Mouse (Mus musculus) brown adipose tissue, adult 24 weeks (tissue): ENCODE measurements around the gene Ehbp1l1. TPM values are rescaled to one million over a fixed set of nuclear protein-coding genes. Genes with fewer than 3 reads are reported as not detected.

ENCODE experiments used
- H3K27ac ChIP-seq: fragments of 200-500 bp; replicated peaks from 2 replicates; pipeline ENCODE4 v1.5.1; 2012; ENCODE audit warnings: low read depth, mild to moderate bottlenecking, low read length
- H3K4me1 ChIP-seq: fragments of 200-500 bp; 2 replicates; pipeline ENCODE4 v1.6.1; 2012; ENCODE audit warnings: low read length, mixed read lengths; ENCODE audit not compliant: control insufficient read depth, insufficient read depth, insufficient read length
- H3K4me3 ChIP-seq: fragments of 200-500 bp; 2 replicates; pipeline ENCODE4 v1.5.1; 2012; ENCODE audit warnings: low read depth, mild to moderate bottlenecking, low read length, moderate library complexity; ENCODE audit not compliant: insufficient read depth
- polyA plus RNA-seq: library from polyadenylated mRNA; stranded (reverse); fragments of >200 nt; gene quantifications from 2 replicates; pipeline ENCODE4 v1.2.4, GENCODE M21; 2012; ENCODE audit not compliant: missing spikeins, insufficient read depth, insufficient read length

The Ehbp1l1 gene
- polyA plus RNA-seq, 1 experiment, result 45.3 TPM

GRCm38 (mm10) chr19:5684985-5685384 lies 41.1 kb downstream of the Ehbp1l1 start:
- Histone ChIP-seq H3K27ac (no peak overlapping the region), H3K4me1 (no peaks in the 10 kb centered on the region), H3K4me3 (no peak overlapping the region)

GRCm38 (mm10) chr19:5684236-5684635 lies 41.9 kb downstream of the Ehbp1l1 start:
- H3K4me1 ChIP-seq, result no peaks in the 10 kb centered on the region
- H3K4me3 ChIP-seq, result no peak overlapping the region
- H3K27ac ChIP-seq, result no peak overlapping the region

- no peak overlapping the region for H3K4me3 ChIP-seq
- no peaks in the 10 kb centered on the region for H3K4me1 ChIP-seq
- no peak overlapping the region for H3K27ac ChIP-seq
Measured at GRCm38 (mm10) chr19:5680432-5680831, 45.7 kb downstream of the Ehbp1l1 start.

- Histone ChIP-seq H3K4me1 (no peaks in the 10 kb centered on the region), H3K4me3 (no peak overlapping the region), H3K27ac (no peak overlapping the region)
Measured at GRCm38 (mm10) chr19:5668372-5668771, 57.7 kb downstream of the Ehbp1l1 start.

DNA sequence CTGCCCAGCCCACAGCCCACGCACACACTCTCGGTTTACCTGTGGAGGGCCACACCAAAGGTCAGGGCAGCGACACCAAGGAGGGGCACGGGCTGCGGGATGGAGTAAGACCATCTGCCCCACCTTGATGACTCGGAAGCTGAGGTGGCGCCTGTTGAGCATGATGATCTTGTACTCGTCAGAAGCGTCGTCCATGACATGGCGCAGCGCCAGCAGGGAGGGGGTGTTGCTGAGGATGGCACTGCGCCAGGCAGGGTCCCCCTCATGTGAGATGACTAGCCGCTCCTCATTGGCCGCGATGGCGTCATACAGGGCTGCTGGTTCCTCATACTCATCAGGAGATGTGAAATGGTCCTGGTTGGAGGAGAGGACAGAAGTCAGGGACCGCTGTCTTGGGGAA lies 59.7 kb downstream of the Ehbp1l1 start:
- Histone ChIP-seq H3K4me1 (peaks cover 7% of the 10 kb centered on the region; the same call in 1 of the 2 replicates), H3K4me3 (no peak overlapping the region), H3K27ac (no peak overlapping the region)

- Histone ChIP-seq H3K4me1 (peaks cover 9% of the 10 kb centered on the region), H3K27ac (no peak overlapping the region)
Measured at GRCm38 (mm10) chr19:5665465-5665864, 60.7 kb downstream of the Ehbp1l1 start.

GRCm38 (mm10) chr19:5664669-5665257 lies 61.4 kb downstream of the Ehbp1l1 start:
- H3K4me3 ChIP-seq, result no peak overlapping the region
- peaks cover 15% of the 10 kb centered on the region for H3K4me1 ChIP-seq
- no peak overlapping the region for H3K27ac ChIP-seq

More at GRCm38 (mm10) chr19:5665465-5665864, 60.7 kb downstream of the Ehbp1l1 start:
- no peak overlapping the region for H3K4me3 ChIP-seq

GRCm38 (mm10) chr19:5662981-5663913 lies 62.9 kb downstream of the Ehbp1l1 start, which contains the start of gene Sipa1:
Sipa1 (minus strand) TSS chr19:5663707.
- Histone ChIP-seq H3K27ac (peak within 1 kb of the TSS; percentile 80), H3K4me1 (peaks cover 15% of the 10 kb centered on the region), H3K4me3 (peak within 1 kb of the TSS; percentile 64)

- Histone ChIP-seq H3K27ac (peak overlapping the region; percentile 72), H3K4me1 (peaks cover 15% of the 10 kb centered on the region), H3K4me3 (peak overlapping the region; percentile 64)
Measured at GRCm38 (mm10) chr19:5662310-5662709, 63.8 kb downstream of the Ehbp1l1 start.

DNA sequence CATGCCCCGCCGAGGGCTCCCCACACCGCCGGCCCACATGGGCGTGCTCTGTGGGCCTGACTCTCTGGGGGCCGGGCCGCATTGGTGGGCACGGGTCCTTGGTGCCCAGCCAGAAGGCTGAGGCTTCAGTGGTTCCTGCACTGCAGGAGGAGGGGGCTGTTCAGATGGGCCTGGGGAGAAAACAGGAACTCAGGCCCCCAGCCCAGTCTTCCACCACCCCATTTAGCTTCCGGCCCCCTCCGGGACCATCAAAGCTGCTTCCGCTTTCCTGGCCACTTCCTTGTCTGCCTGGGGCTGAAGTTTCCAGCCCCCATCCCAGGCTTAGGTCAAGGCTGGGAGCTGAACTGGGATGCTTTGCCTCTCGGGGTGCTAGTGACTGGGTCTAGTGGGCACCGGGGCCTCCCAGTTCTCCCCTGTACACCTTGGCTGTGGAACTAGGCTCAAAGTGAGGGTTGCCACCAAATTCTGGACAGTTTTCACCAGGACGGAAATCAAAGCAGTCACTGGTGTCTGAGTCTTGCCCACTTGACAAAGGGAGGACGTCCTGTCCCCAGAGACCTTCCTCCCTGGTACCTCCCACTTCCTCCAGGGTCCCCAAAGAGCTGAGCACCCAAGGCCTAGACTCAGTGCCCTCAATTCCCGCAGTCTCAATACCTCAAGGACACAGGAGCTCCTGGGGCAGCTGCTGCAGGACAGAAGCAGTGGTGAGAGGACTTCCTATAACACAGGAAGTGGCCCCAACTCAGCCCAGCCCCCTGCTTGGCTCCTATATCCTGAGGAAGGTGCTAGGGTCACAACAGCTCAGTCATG lies 65.0 kb downstream of the Ehbp1l1 start:
- Histone ChIP-seq H3K4me1 (peaks cover 15% of the 10 kb centered on the region), H3K27ac (peak overlapping the region; percentile 72), H3K4me3 (peak overlapping the region; percentile 64)

Other genes starting within 250 kb of the Ehbp1l1 start
- gene Mus81, start 237.9 kb downstream of the Ehbp1l1 start, polyA plus RNA-seq, result 14.8 and 25.2 TPM in 2 replicates
- 324 and 390 TPM in 2 replicates for gene Cfl1, start 235.9 kb downstream of the Ehbp1l1 start, polyA plus RNA-seq
- gene 1700020D05Rik, start 222.5 kb downstream of the Ehbp1l1 start, polyA plus RNA-seq, result 1.1 TPM in 1 of 2 replicates, not detected in the other
- 2.7 and 7.0 TPM in 2 replicates for gene Snx32, start 215.8 kb downstream of the Ehbp1l1 start, polyA plus RNA-seq
- not detected in 2 replicates for gene Ovol1, start 165.7 kb downstream of the Ehbp1l1 start, polyA plus RNA-seq
- gene Ap5b1, start 158.3 kb downstream of the Ehbp1l1 start, polyA plus RNA-seq, result 1.3 and 2.1 TPM in 2 replicates
- gene Rnaseh2c, start 124.4 kb downstream of the Ehbp1l1 start, polyA plus RNA-seq, result 55.5 and 74.0 TPM in 2 replicates
- gene Kat5, start 116.1 kb downstream of the Ehbp1l1 start, polyA plus RNA-seq, result 17.0 and 26.3 TPM in 2 replicates
- 22.8 and 24.6 TPM in 2 replicates for gene Rela, start 88.8 kb downstream of the Ehbp1l1 start, polyA plus RNA-seq
- gene Sipa1, start 62.6 kb downstream of the Ehbp1l1 start, polyA plus RNA-seq, result 10.0 and 11.6 TPM in 2 replicates
- 14.9 and 24.5 TPM in 2 replicates for gene Map3k11, start 37.6 kb downstream of the Ehbp1l1 start, polyA plus RNA-seq
- 19.6 and 26.2 TPM in 2 replicates for gene Pcnx3, start 37.4 kb downstream of the Ehbp1l1 start, polyA plus RNA-seq
- gene Kcnk7, start 21.9 kb downstream of the Ehbp1l1 start, polyA plus RNA-seq, result not detected in 2 replicates
- 55.7 and 58.4 TPM in 2 replicates for gene Fam89b, start 3.3 kb upstream of the Ehbp1l1 start, polyA plus RNA-seq
- 59.4 and 101 TPM in 2 replicates for gene Ltbp3, start 14.6 kb upstream of the Ehbp1l1 start, polyA plus RNA-seq
- 49.2 and 54.3 TPM in 2 replicates for gene Scyl1, start 45.1 kb upstream of the Ehbp1l1 start, polyA plus RNA-seq
- gene Frmd8, start 149.0 kb upstream of the Ehbp1l1 start, polyA plus RNA-seq, result 6.6 and 7.0 TPM in 2 replicates
- gene Slc25a45, start 151.5 kb upstream of the Ehbp1l1 start, polyA plus RNA-seq, result 2.3 and 2.4 TPM in 2 replicates
- gene Tigd3, start 167.8 kb upstream of the Ehbp1l1 start, polyA plus RNA-seq, result not detected in 2 replicates
- gene Dpf2, start 186.7 kb upstream of the Ehbp1l1 start, polyA plus RNA-seq, result 22.6 and 36.6 TPM in 2 replicates
- gene Cdc42ep2, start 198.5 kb upstream of the Ehbp1l1 start, polyA plus RNA-seq, result 4.0 and 5.4 TPM in 2 replicates
- gene Pola2, start 237.9 kb upstream of the Ehbp1l1 start, polyA plus RNA-seq, result 6.5 and 7.0 TPM in 2 replicates